Mouse (Mus musculus) liver, embryonic 14.5 days (tissue): ENCODE measurements around the gene Arhgap42.

Experiments
- CTCF ChIP-seq: IDR thresholded peaks from 2 replicates; pipeline ENCODE4 v1.5.1; 2016; ENCODE audit warnings: antibody characterized with exemption, low read depth, control low read depth
- EP300 ChIP-seq: IDR thresholded peaks from 2 replicates; pipeline ENCODE4 v1.6.1; 2016; ENCODE audit warnings: antibody characterized with exemption, low read depth

DNA sequence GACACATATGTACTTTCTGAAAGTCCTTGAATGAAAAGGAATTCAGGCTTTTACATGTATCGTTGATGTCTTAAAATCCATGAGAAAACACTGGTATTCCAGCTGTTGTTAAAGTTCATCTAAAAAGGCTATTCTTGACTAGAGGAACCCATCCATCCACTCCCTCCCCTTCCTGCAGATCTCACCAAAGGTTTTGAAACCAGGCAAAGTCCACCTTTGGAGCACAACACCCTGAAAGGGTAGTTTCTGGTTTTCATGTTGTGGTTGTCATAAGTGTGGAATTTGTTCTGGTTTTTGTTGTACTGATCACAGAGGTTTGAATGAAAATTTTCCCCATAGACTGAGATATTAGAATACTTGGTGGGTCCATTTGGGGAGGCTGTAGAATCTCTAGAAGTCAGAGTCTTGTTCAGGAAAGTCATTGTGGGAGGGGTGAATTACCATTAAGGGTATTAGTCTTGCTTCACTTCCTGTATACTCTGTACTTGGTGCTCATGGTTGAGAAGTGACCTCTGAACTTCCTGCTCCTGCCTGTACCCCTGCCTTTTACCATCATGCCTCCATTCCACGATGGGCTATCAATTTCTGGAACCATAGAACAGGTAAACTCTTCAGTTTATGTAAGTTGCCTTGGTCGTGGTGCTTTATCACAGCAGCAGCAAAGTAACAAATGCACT lies 27.4 kb downstream of the Arhgap42 start:
- TF ChIP-seq EP300, result no peak
- TF ChIP-seq CTCF, result no peak
